Mouse (Mus musculus): ENCODE results near the gene Def8.

GRCm38 (mm10) chr8:123476911-123477736 is 53.8 kb downstream of the Def8 start:
- TF ChIP-seq EP300 (optimal IDR thresholded peaks at IDR 0.05) (no peak), CTCF (IDR thresholded peaks at IDR 0.05; ENCODE audit: low read depth) (no peak)

Data from stomach, postnatal 0 days (tissue).